Mouse (Mus musculus): Measurements from ENCODE around the gene Gatb.

Gatb gene

GRCm38 (mm10) chr3:85703141-85703882, 129.4 kb downstream of the Gatb start:
- no peak for DNase-seq (ENCODE audit: low read depth, low spot score)
